Mouse (Mus musculus) common myeloid progenitor, adult 5-6 weeks (primary cell): ENCODE data around the gene Igsf6. TPM values are rescaled to one million over a fixed set of nuclear protein-coding genes. Genes with fewer than 3 reads are reported as not detected.

Experiments
- total RNA-seq: library from RNA; stranded (forward); fragments of 200-1000, 187-1606 nt; gene quantifications from 2 replicates; pipeline ENCODE4 v1.2.3, GENCODE M21; 2017

The Igsf6 gene
- total RNA-seq, 1 experiment from 2014 or later: 43.5 TPM

Other genes starting within 250 kb of the Igsf6 start
- 73.9 and 95.6 TPM in 2 replicates for gene Eef2k, start 231.7 kb downstream of the Igsf6 start, total RNA-seq
- gene Polr3e, start 156.8 kb downstream of the Igsf6 start, total RNA-seq: 26.9 and 30.3 TPM in 2 replicates
- 10.5 and 13.4 TPM in 2 replicates for gene Cdr2, start 92.3 kb downstream of the Igsf6 start, total RNA-seq
- not detected in 2 replicates for gene Mfsd13b, start 92.1 kb downstream of the Igsf6 start, total RNA-seq
- 78.2 and 95.5 TPM in 2 replicates for gene Mettl9, start 40.1 kb downstream of the Igsf6 start, total RNA-seq
- gene Otoa, start 7.1 kb upstream of the Igsf6 start, total RNA-seq: 0.15 and 1.2 TPM in 2 replicates